In the genomic region with DNA sequence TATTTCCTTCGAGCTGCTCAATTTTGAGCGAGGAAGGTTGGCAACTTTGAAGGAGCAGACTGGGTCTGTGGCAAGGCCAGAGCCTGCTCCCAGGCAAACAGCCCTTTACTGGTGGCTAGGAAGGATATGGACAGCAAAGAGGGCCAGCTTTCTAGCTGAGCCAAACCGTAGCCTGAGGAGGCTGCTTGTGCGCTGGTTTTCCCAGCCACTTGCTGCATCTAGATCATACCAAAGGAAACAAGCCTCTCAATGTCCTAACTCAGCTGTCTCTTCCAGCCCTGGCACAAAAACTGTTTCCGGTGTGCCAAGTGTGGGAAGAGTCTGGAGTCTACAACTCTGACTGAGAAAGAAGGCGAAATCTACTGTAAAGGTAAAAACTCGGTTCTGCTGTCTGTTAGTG, we compare ENCODE assay signal across 17 mouse cellular contexts. TPM values are rescaled to one million over a fixed set of nuclear protein-coding genes. Genes with fewer than 3 reads are reported as not detected.
DNase-seq lines count a peak whose midpoint lies in the region; ATAC-seq and TF ChIP-seq lines count a peak whose summit lies in the region.
"Had no signal": no experiment of that assay in that cellular context is flagged by ENCODE, and none has a peak within 500 bp of the region (broad histone marks: within the 10 kb centered on the region; RNA-seq: fewer than 3 reads in every experiment).

No protein-coding gene starts in this region.

- 82% methylated on average over 7 of the region's 7 CpGs for whole genome bisulfite sequencing in forebrain, embryonic 15.5 days
- 94% methylated on average over 7 of the region's 7 CpGs for WGBS in forebrain, embryonic 10.5 days
- 91% methylated on average over 7 of the region's 7 CpGs for WGBS in intestine, embryonic 15.5 days
- 91% methylated on average over 7 of the region's 7 CpGs for whole genome bisulfite sequencing in intestine, postnatal 0 days
- WGBS in neural tube, embryonic 13.5 days = 94% methylated on average over 7 of the region's 7 CpGs

- H3K9me3 ChIP-seq in forebrain, embryonic 15.5 days = no peaks in the 10 kb centered on the region
- no peaks in the 10 kb centered on the region for H3K9me3 ChIP-seq in forebrain, embryonic 10.5 days
- H3K9me3 ChIP-seq in intestine, embryonic 15.5 days = no peaks in the 10 kb centered on the region
- no peaks in the 10 kb centered on the region for H3K9me3 ChIP-seq in intestine, postnatal 0 days (ENCODE audit: control insufficient read depth)
- no peaks in the 10 kb centered on the region for H3K9me3 ChIP-seq in neural tube, embryonic 13.5 days
- H3K9me3 ChIP-seq: hindbrain, embryonic 10.5 days; limb, embryonic 15.5 days; midbrain, embryonic 12.5 days had no signal

- H3K4me2 ChIP-seq in forebrain, embryonic 15.5 days (replicated peaks) = no peak overlapping the region
- H3K4me2 ChIP-seq in intestine, embryonic 15.5 days (replicated peaks) = no peak overlapping the region
- H3K4me2 ChIP-seq in intestine, postnatal 0 days (replicated peaks; ENCODE audit: low read depth) = no peak overlapping the region
- no peak overlapping the region for H3K4me2 ChIP-seq in neural tube, embryonic 13.5 days
- H3K4me2 ChIP-seq: limb, embryonic 15.5 days; midbrain, embryonic 12.5 days had no signal

- ATAC-seq in forebrain, embryonic 15.5 days (replicated peaks) = peak; percentile 21; the same call in 1 of the 2 replicates
- ATAC-seq in intestine, embryonic 15.5 days = no peak
- ATAC-seq in intestine, postnatal 0 days = no peak
- no peak for ATAC-seq in neural tube, embryonic 13.5 days (ENCODE audit: low read depth)

- H3K36me3 ChIP-seq in forebrain, embryonic 15.5 days = peaks cover 23% of the 10 kb centered on the region; the same call in 1 of the 2 replicates
- peaks cover 81% of the 10 kb centered on the region for H3K36me3 ChIP-seq in forebrain, embryonic 10.5 days (replicated peaks)
- H3K36me3 ChIP-seq in intestine, embryonic 15.5 days = peaks cover 10% of the 10 kb centered on the region; the same call in 1 of the 2 replicates
- peaks cover 29% of the 10 kb centered on the region for H3K36me3 ChIP-seq in intestine, postnatal 0 days (ENCODE audit: control insufficient read depth, insufficient read depth)
- H3K36me3 ChIP-seq in neural tube, embryonic 13.5 days = peaks cover 38% of the 10 kb centered on the region

- no peak overlapping the region for H3K4me3 ChIP-seq in forebrain, embryonic 15.5 days
- H3K4me3 ChIP-seq in forebrain, embryonic 10.5 days = no peak overlapping the region
- H3K4me3 ChIP-seq in intestine, embryonic 15.5 days (replicated peaks) = no peak overlapping the region
- no peak overlapping the region for H3K4me3 ChIP-seq in intestine, postnatal 0 days (ENCODE audit: low read depth, low read length)
- no peak overlapping the region for H3K4me3 ChIP-seq in neural tube, embryonic 13.5 days
- H3K4me3 ChIP-seq: hindbrain, embryonic 10.5 days; limb, embryonic 15.5 days; midbrain, embryonic 12.5 days had no signal

- DNase-seq in adrenal gland, postnatal 10 days = peak; percentile 38
- DNase-seq in adrenal gland, adult 18-20 months (ENCODE audit: low spot score in 2 of 2) = no peak
- no peak for DNase-seq in forebrain, embryonic 10.5 days (ENCODE audit: extremely low spot score, low spot score)
- no peak for DNase-seq in neural tube, embryonic 10.5 days (ENCODE audit: extremely low spot score, low spot score)
- DNase-seq: cerebellum, adult 11-12 months; kidney, adult 11 months; lung, adult 18-20 months; right cerebral cortex, postnatal 14 days; thymus, postnatal 4 days had no signal

- H3K4me1 ChIP-seq in forebrain, embryonic 15.5 days = peaks cover 12% of the 10 kb centered on the region
- no peaks in the 10 kb centered on the region for H3K4me1 ChIP-seq in forebrain, embryonic 10.5 days
- no peaks in the 10 kb centered on the region for H3K4me1 ChIP-seq in intestine, embryonic 15.5 days (replicated peaks)
- no peaks in the 10 kb centered on the region for H3K4me1 ChIP-seq in intestine, postnatal 0 days (replicated peaks; ENCODE audit: control insufficient read depth, insufficient read depth, low read length)
- H3K4me1 ChIP-seq in neural tube, embryonic 13.5 days (replicated peaks) = 0 out of 2 replicates have a peak, but pooled peaks cover 4% of the 10 kb centered on the region
- H3K4me1 ChIP-seq: hindbrain, embryonic 10.5 days; midbrain, embryonic 12.5 days had no signal

- no peaks in the 10 kb centered on the region for H3K27me3 ChIP-seq in forebrain, embryonic 15.5 days
- H3K27me3 ChIP-seq in forebrain, embryonic 10.5 days (ENCODE audit: poor library complexity, severe bottlenecking) = no peaks in the 10 kb centered on the region
- no peaks in the 10 kb centered on the region for H3K27me3 ChIP-seq in intestine, embryonic 15.5 days (replicated peaks)
- no peaks in the 10 kb centered on the region for H3K27me3 ChIP-seq in intestine, postnatal 0 days (replicated peaks; ENCODE audit: control insufficient read depth, insufficient read depth, low read length)
- no peaks in the 10 kb centered on the region for H3K27me3 ChIP-seq in neural tube, embryonic 13.5 days
- H3K27me3 ChIP-seq: limb, embryonic 15.5 days; midbrain, embryonic 12.5 days had no signal

- H3K9ac ChIP-seq in forebrain, embryonic 15.5 days (replicated peaks) = no peak overlapping the region
- no peak overlapping the region for H3K9ac ChIP-seq in intestine, embryonic 15.5 days
- no peak overlapping the region for H3K9ac ChIP-seq in intestine, postnatal 0 days (ENCODE audit: low read depth, low read length)
- no peak overlapping the region for H3K9ac ChIP-seq in neural tube, embryonic 13.5 days
- H3K9ac ChIP-seq: limb, embryonic 15.5 days; midbrain, embryonic 12.5 days had no signal

- peak overlapping the region; percentile 61 for H3K27ac ChIP-seq in forebrain, embryonic 15.5 days (replicated peaks)
- H3K27ac ChIP-seq in forebrain, embryonic 10.5 days = no peak overlapping the region
- 0 out of 2 replicates have a peak overlapping the region, but pooled peaks have one; percentile 9 for H3K27ac ChIP-seq in intestine, embryonic 15.5 days
- H3K27ac ChIP-seq in intestine, postnatal 0 days (ENCODE audit: low read depth, low read length) = no peak overlapping the region
- 0 out of 2 replicates have a peak overlapping the region, but pooled peaks have one; percentile 18 for H3K27ac ChIP-seq in neural tube, embryonic 13.5 days (replicated peaks)
- H3K27ac ChIP-seq: hindbrain, embryonic 10.5 days; limb, embryonic 15.5 days; macrophage; midbrain, embryonic 12.5 days had no signal

- no peak for TF ChIP-seq CTCF in intestine, postnatal 0 days (IDR thresholded peaks at IDR 0.05; ENCODE audit: low read depth)

RNA-seq across cellular contexts. Expression of a gene that starts 18.8 kb away (rescaled TPM):
- total RNA-seq in adrenal gland, postnatal 10 days (2021) = 100 to 1,000 TPM; 245 to 263 TPM
- 100 to 1,000 TPM; 140 to 186 TPM for total RNA-seq in adrenal gland, adult 18-20 months (2021)
- polyA plus RNA-seq in forebrain, embryonic 15.5 days (2015; fragmentation: Nextera tagmentation; extraction: Ambion mirVana) = 195 and 203 TPM in 2 replicates
- 197 and 204 TPM in 2 replicates for polyA plus RNA-seq in forebrain, embryonic 10.5 days (2016; fragmentation: Nextera tagmentation; extraction: Ambion mirVana)
- 273 and 278 TPM in 2 replicates for polyA plus RNA-seq in intestine, embryonic 15.5 days (2015; fragmentation: Nextera tagmentation; extraction: Ambion mirVana)
- 97.2 and 102 TPM in 2 replicates for polyA plus RNA-seq in intestine, postnatal 0 days (2015; fragmentation: Nextera tagmentation; extraction: Ambion mirVana)
- polyA plus RNA-seq in neural tube, embryonic 13.5 days (2015; fragmentation: Nextera tagmentation; extraction: Ambion mirVana) = 175 and 178 TPM in 2 replicates

Comparison
In these comparisons a context has a peak if more than half of its experiments do, and no peak if none do; other contexts are left out.
1. H3K27ac ChIP-seq: peak in forebrain, embryonic 15.5 days (single experiment), intestine, embryonic 15.5 days (single experiment) and neural tube, embryonic 13.5 days (single experiment); none in forebrain, embryonic 10.5 days (single experiment) and intestine, postnatal 0 days (single experiment).